Mouse (Mus musculus): ENCODE measurements around the gene Tmem102. TPM values are rescaled to one million over a fixed set of nuclear protein-coding genes. Genes with fewer than 3 reads are reported as not detected.

Tmem102 gene
- total and polyA plus RNA-seq, 3 experiments, result 0.08 TPM; not detected in 2

DNA sequence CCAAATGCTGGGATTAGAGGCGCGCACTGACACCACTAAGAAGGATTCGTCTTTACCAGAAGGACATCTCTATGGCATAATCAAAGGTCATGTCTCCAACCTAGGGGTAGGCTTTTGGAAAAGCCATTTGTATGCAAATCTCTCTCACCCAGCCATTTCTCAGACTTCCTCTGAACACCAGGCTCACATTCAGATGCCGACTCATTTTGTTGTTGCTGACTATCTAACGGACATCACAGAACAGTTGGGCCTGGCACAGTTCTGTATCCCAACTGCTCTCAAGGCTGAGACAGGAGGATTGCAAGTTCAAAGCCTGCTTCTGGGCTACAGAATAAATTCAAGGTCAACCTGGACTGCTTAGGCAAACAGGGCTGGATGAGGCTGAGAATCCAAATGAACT, 18.1 kb downstream of the Tmem102 start:
- in situ Hi-C loops (cut with MboI; ENCODE audit: low pct_ligation_motif_present, low pct_unique_long_range_greater_than_20kb, low sequenced_read_pairs), result no loop called here
- no peak overlapping the region for H3K4me2 ChIP-seq (ENCODE audit: insufficient read depth, low read depth, poor library complexity, severe bottlenecking)
- dilution Hi-C loops (cut with MboI; ENCODE audit: extremely low pct_ligation_motif_present, extremely low pct_unique_long_range_greater_than_20kb, low sequenced_read_pairs), result no loop called here
- no peaks in the 10 kb centered on the region for H3K9me3 ChIP-seq (replicated peaks; ENCODE audit: low read length)
- H3K27me3 ChIP-seq (replicated peaks), result no peaks in the 10 kb centered on the region
- H3K4me1 ChIP-seq (ENCODE audit: control insufficient read depth in 1 of 2, insufficient read depth in 2 of 2), result peaks cover 0 to 19% of the 10 kb centered on the region in 2 experiments; a peak in 2 of 4 replicates
- H3K9ac ChIP-seq (ENCODE audit: insufficient read depth, low read depth), result no peak overlapping the region
- no peak overlapping the region for H3K4me3 ChIP-seq (replicated peaks in 1 of 3; ENCODE audit: low read depth in 2 of 3, low read length in 2 of 3, poor library complexity in 1 of 3)
- H3K36me3 ChIP-seq (replicated peaks in 1 of 2; ENCODE audit: control insufficient read depth in 1 of 2, insufficient read depth in 1 of 2, low read length in 1 of 2), result peaks cover 0 to 6% of the 10 kb centered on the region in 2 experiments
- TF ChIP-seq CTCF (conservative IDR thresholded peaks at IDR 0.05 in 1 of 2, IDR thresholded peaks at IDR 0.05 in 1 of 2; ENCODE audit: low read depth in 2 of 2, low read length in 2 of 2) (no peak), BHLHE40 (IDR thresholded peaks at IDR 0.05; ENCODE audit: low read depth, low read length) (no peak), SMC3 (IDR thresholded peaks at IDR 0.05; ENCODE audit: low read depth, low read length) (no peak), MYC (IDR thresholded peaks at IDR 0.05; ENCODE audit: low read depth, low read length) (no peak), POLR2AphosphoS2 (IDR thresholded peaks at IDR 0.05; ENCODE audit: low read depth, low read length) (no peak)
- DNase-seq (ENCODE audit: extremely low read depth), result no peak
- no peaks in the 10 kb centered on the region for H3K79me2 ChIP-seq (replicated peaks; ENCODE audit: control insufficient read depth, extremely low read depth, insufficient read depth, poor library complexity, severe bottlenecking)
- no peak overlapping the region for H3K27ac ChIP-seq (ENCODE audit: insufficient read depth, low read depth)

DNA sequence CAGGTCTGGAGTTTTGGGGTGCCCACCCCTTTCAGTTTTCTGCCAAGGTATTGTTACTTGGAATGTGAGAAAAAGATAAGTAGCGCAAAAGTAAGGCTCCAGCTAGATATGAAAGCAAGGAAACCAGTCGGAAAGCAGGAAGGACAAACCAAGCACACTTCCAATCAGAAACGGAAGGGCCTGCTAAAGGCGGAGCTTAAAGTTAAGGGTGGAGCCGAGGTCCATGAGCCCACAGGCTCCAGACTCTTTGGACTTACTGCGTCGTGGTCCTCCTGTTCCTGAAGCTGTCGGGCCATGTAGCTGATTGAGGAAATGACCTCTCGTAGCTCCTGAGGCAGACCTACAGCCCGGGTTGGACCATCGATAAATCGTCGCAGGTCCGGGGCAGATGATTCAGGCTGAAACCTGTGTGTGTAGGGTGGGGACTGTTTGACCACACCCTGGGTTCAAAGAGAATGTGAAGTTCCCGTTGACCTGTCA, 20.6 kb downstream of the Tmem102 start:
- Histone ChIP-seq H3K79me2 (replicated peaks; ENCODE audit: control insufficient read depth, extremely low read depth, insufficient read depth, poor library complexity, severe bottlenecking) (no peaks in the 10 kb centered on the region), H3K36me3 (replicated peaks in 1 of 2; ENCODE audit: control insufficient read depth in 1 of 2, insufficient read depth in 1 of 2, low read length in 1 of 2) (peaks cover 0 to 9% of the 10 kb centered on the region in 2 experiments), H3K9ac (ENCODE audit: insufficient read depth, low read depth) (peak overlapping the region; percentile 60), H3K27ac (ENCODE audit: insufficient read depth, low read depth) (0 out of 2 replicates have a peak overlapping the region, but pooled peaks have one; percentile 5), H3K4me2 (ENCODE audit: insufficient read depth, low read depth, poor library complexity, severe bottlenecking) (peak overlapping the region; percentile 92), H3K4me1 (ENCODE audit: control insufficient read depth in 1 of 2, insufficient read depth in 2 of 2) (peaks cover 0 to 29% of the 10 kb centered on the region in 2 experiments; a peak in 2 of 4 replicates), H3K4me3 (replicated peaks in 1 of 3; ENCODE audit: low read depth in 2 of 3, low read length in 2 of 3, poor library complexity in 1 of 3) (peak overlapping the region; percentile 46 to 54 (median 49)), H3K9me3 (replicated peaks; ENCODE audit: low read length) (no peaks in the 10 kb centered on the region), H3K27me3 (replicated peaks) (no peaks in the 10 kb centered on the region)
- dilution Hi-C loops (cut with MboI; ENCODE audit: extremely low pct_ligation_motif_present, extremely low pct_unique_long_range_greater_than_20kb, low sequenced_read_pairs) (no loop called here), in situ Hi-C loops (cut with MboI; ENCODE audit: low pct_ligation_motif_present, low pct_unique_long_range_greater_than_20kb, low sequenced_read_pairs) (no loop called here)
- peak; percentile 81 for DNase-seq (ENCODE audit: extremely low read depth)
- TF ChIP-seq MAX (IDR thresholded peaks at IDR 0.05; ENCODE audit: low read length) (peak; percentile 66; the same call in 1 of the 2 replicates), SMC3 (IDR thresholded peaks at IDR 0.05; ENCODE audit: low read depth, low read length) (no peak), ETS1 (conservative IDR thresholded peaks at IDR 0.05; ENCODE audit: low read depth, low read length) (no peak), TCF12 (IDR thresholded peaks at IDR 0.05; ENCODE audit: low read depth, low read length) (peak; percentile 73), POLR2AphosphoS2 (IDR thresholded peaks at IDR 0.05; ENCODE audit: low read depth, low read length) (peak; percentile 46; the same call in 1 of the 2 replicates), PAX5 (IDR thresholded peaks at IDR 0.05; ENCODE audit: low read length) (no peak), ZKSCAN1 (IDR thresholded peaks at IDR 0.05; ENCODE audit: borderline replicate concordance, low read depth, low read length) (no peak), SIN3A (IDR thresholded peaks at IDR 0.05; ENCODE audit: low read length) (peak; percentile 82), ELF1 (IDR thresholded peaks at IDR 0.05; ENCODE audit: low read depth, low read length) (peak; percentile 88), MEF2A (IDR thresholded peaks at IDR 0.05; ENCODE audit: borderline replicate concordance, low read depth, low read length) (peak; percentile 35; the same call in 1 of the 2 replicates), NRF1 (IDR thresholded peaks at IDR 0.05; ENCODE audit: low read depth, low read length) (no peak), EP300 (IDR thresholded peaks at IDR 0.05; ENCODE audit: low read length) (no peak), GABPA (IDR thresholded peaks at IDR 0.05; ENCODE audit: insufficient replicate concordance, low read depth, low read length) (no peak), USF1 (IDR thresholded peaks at IDR 0.05; ENCODE audit: low read depth, low read length) (no peak), NELFE (IDR thresholded peaks at IDR 0.05; ENCODE audit: low read depth, low read length) (peak; percentile 88), MXI1 (IDR thresholded peaks at IDR 0.05; ENCODE audit: low read depth, low read length) (no peak; the same call in 1 of the 2 replicates), MYC (IDR thresholded peaks at IDR 0.05; ENCODE audit: low read depth, low read length) (0 out of 2 replicates have a peak, but pooled peaks have one; percentile 37), CHD2 (IDR thresholded peaks at IDR 0.05; ENCODE audit: low read length) (no peak), JUN (IDR thresholded peaks at IDR 0.05; ENCODE audit: insufficient read depth, low read depth, low read length) (no peak), HCFC1 (IDR thresholded peaks at IDR 0.05; ENCODE audit: low read depth, low read length) (peak; percentile 69), ZMIZ1 (IDR thresholded peaks at IDR 0.05; ENCODE audit: low read depth, low read length) (peak; percentile 92), IRF4 (IDR thresholded peaks at IDR 0.05; ENCODE audit: low read depth, low read length) (peak; percentile 50), MAZ (IDR thresholded peaks at IDR 0.05; ENCODE audit: low read depth, low read length) (0 out of 2 replicates have a peak, but pooled peaks have one; percentile 36), TBP (conservative IDR thresholded peaks at IDR 0.05; ENCODE audit: low read depth, low read length) (peak; percentile 88), USF2 (conservative IDR thresholded peaks at IDR 0.05; ENCODE audit: low read depth, low read length) (no peak), POLR2A (IDR thresholded peaks at IDR 0.05; ENCODE audit: low read depth, low read length) (peak; percentile 94)
